Mouse (Mus musculus) liver, postnatal 0 days (tissue): ENCODE results near the gene Slc25a19.

ENCODE experiments used
- CTCF ChIP-seq: sonication (generic); IDR thresholded peaks from 2 replicates; pipeline ENCODE4 v1.5.1; 2016; ENCODE audit warnings: antibody characterized with exemption, low read depth
- EP300 ChIP-seq: IDR thresholded peaks from 2 replicates; pipeline ENCODE4 v1.6.1; 2016; ENCODE audit warnings: antibody characterized with exemption, low read depth, mild to moderate bottlenecking

GRCm38 (mm10) chr11:115623487-115624070, 4.5 kb downstream of the Slc25a19 start:
- TF ChIP-seq CTCF (peak; percentile 58), EP300 (no peak)
